Mouse (Mus musculus): ENCODE measurements at regions not wholly inside any gene's neighbourhood (a gene's known extent, or its start where the extent isn't known, plus 50 kb on each side); places are given as distances from the start of the nearest gene placed in this dataset.

DNA sequence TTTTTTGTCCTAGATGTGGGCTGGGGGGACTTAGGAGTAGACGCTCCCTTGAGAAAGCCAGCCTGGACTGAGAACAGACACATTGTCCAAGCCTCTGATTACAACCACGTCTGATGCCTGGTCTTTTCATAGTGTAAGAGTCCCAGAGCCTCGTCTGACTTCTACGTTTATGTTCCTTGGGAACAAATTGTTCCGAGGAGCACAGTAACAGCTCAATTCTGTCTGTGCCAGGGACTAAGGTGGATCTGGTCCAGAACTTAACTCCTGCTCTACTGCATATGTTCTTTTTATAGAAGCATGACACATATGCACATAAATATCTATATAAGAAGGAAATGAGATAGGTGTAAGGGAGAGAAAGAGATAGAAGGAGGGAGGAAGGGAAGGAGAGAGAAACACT is 537.2 kb upstream of the Kdm8 start:
- WGBS = 37% methylated on average over 5 of the region's 5 CpGs
- Histone ChIP-seq H3K4me2 (replicated peaks) (no peak overlapping the region), H3K9me3 (no peaks in the 10 kb centered on the region), H3K4me3 (no peak overlapping the region), H3K27ac (replicated peaks) (no peak overlapping the region), H3K36me3 (no peaks in the 10 kb centered on the region), H3K4me1 (peaks cover 9% of the 10 kb centered on the region), H3K9ac (replicated peaks) (no peak overlapping the region), H3K27me3 (no peaks in the 10 kb centered on the region)
- ATAC-seq (replicated peaks) = no peak

DNA sequence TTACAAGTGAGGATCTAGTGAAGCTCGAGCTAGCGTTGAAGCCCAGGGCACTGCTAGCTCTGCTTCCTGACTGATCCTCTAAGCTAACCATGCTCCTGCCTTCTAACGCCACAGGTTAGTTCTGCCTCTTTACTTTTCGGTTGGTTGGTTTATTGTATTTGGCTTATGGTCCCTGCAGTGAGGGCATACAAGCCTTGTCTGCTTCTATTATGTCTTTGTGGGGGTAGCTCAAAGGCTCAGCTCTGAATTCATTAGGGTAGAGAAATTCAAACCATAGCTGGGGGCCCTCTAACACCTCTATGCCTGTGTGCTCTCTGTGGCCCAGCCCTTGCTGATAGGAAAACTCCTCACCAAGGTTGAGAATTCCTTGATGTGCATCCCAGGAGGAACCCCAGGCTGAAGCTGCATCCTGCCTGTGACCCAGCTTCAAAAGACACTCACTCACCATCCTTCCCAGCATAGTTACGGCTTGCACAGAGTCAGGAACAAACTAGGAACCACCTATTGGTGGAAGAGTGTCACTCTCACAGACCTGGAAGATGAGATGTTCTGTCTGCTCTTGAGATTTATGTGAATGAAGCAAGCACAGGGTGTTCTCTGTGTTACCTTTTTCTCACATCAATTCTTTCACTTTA is 536.7 kb upstream of the Kdm8 start:
- Histone ChIP-seq H3K9me3 (no peaks in the 10 kb centered on the region), H3K27ac (replicated peaks) (no peak overlapping the region), H3K27me3 (no peaks in the 10 kb centered on the region), H3K9ac (replicated peaks) (no peak overlapping the region), H3K4me3 (no peak overlapping the region), H3K4me2 (replicated peaks) (no peak overlapping the region), H3K36me3 (no peaks in the 10 kb centered on the region), H3K4me1 (peaks cover 9% of the 10 kb centered on the region)
- WGBS = 20% methylated on average over 5 of the region's 5 CpGs
- no peak for ATAC-seq (replicated peaks)

DNA sequence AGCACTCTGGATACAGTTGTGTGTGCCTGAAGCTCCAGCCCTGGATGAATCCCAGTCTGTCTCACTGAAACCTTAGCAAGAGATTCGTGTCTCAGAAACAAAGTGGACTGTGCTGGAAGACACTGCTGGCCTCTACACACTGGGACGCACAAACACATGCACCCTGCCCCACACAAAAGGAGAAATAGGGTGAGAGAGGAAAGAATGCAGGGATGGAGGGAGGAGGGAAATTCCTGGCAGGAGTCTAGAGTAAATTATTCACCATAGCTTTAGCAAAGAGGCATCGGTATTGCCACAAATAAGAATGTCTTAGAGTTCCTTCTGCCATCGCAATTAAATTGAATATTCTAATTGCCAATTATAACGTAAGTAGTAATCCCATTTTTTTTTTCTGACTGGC is 530.4 kb upstream of the Kdm8 start:
- 25% methylated on average over 5 of the region's 5 CpGs for WGBS
- Histone ChIP-seq H3K4me2 (replicated peaks) (no peak overlapping the region), H3K27ac (replicated peaks) (no peak overlapping the region)

DNA sequence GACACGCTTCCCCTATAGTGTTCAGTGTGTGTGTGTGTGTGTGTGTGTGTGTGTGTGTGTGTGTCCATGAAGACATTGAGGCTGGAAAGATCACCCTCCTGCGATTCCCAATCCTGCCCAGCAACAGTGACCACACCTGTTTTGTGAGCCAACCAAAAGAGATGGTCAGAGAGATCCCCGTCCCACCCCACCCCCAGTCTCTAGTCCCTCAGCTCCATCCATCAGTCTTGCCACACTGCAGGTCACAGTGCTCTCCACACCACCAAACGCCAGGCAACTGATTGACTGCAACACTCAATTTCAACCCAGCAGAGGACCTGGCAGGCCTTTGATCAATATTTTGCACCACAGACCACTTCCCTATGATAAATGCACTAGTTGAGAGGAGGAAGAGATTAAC is 530.0 kb upstream of the Kdm8 start:
- Histone ChIP-seq H3K9me3 (no peaks in the 10 kb centered on the region), H3K4me3 (no peak overlapping the region), H3K27ac (replicated peaks) (no peak overlapping the region), H3K4me1 (peaks cover 13% of the 10 kb centered on the region), H3K4me2 (replicated peaks) (no peak overlapping the region), H3K36me3 (no peaks in the 10 kb centered on the region), H3K27me3 (no peaks in the 10 kb centered on the region), H3K9ac (replicated peaks) (no peak overlapping the region)
- ATAC-seq (replicated peaks) = no peak
- WGBS = 59% methylated on average over 4 of the region's 4 CpGs

More for the DNA sequence above, 530.4 kb upstream of the Kdm8 start:
- peaks cover 13% of the 10 kb centered on the region for H3K4me1 ChIP-seq
- no peaks in the 10 kb centered on the region for H3K9me3 ChIP-seq
- no peaks in the 10 kb centered on the region for H3K36me3 ChIP-seq
- no peak overlapping the region for H3K9ac ChIP-seq (replicated peaks)
- H3K4me3 ChIP-seq = no peak overlapping the region
- no peak; the same call in 1 of the 2 replicates for ATAC-seq (replicated peaks)
- no peaks in the 10 kb centered on the region for H3K27me3 ChIP-seq

DNA sequence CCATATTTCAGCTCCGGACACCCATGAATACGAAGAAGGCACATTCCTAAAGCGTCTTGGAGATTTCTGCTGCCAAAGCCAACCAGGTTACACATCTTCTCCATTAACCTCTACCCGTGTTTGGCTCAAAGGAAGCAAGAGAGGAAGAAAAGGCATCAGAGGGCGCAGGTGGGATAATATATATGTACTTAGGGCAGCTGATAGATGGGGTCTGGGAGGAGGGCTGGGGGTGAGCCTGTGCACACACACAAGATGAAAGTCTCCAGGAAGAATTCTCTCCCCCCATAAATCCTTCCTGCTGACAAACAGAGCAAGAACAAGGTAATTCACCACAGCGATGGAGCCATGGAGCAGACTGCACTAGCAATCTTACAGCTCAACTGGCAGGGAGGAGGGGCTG is 529.5 kb upstream of the Kdm8 start:
- Histone ChIP-seq H3K27ac (replicated peaks) (no peak overlapping the region), H3K36me3 (no peaks in the 10 kb centered on the region), H3K27me3 (no peaks in the 10 kb centered on the region), H3K4me3 (no peak overlapping the region), H3K9me3 (no peaks in the 10 kb centered on the region), H3K4me2 (replicated peaks) (no peak overlapping the region), H3K9ac (replicated peaks) (no peak overlapping the region), H3K4me1 (peaks cover 13% of the 10 kb centered on the region)
- 75% methylated on average over 6 of the region's 6 CpGs for WGBS
- no peak for ATAC-seq (replicated peaks)

DNA sequence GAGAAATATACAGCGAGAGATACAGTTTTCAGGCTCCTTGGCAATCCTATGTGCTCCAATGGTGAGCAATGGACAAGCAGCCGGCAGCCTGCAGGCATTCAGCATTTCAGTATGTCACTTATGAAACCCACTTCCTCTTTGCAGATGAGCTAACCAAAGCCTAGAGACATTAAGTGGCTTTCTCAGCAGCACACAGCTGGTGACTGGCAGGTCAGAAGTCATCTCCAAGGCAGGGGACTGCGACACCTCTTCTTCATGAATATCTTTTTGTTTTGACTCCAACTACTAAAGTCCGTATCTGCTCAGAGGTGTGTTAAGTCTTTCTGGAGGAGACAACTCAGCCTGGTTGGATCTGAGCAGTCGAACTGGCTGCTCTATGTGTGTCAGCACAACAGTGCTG is 528.8 kb upstream of the Kdm8 start:
- WGBS = 79% methylated on average over 5 of the region's 5 CpGs
- no peak for ATAC-seq (replicated peaks)
- no peak overlapping the region for H3K9ac ChIP-seq (replicated peaks)

DNA sequence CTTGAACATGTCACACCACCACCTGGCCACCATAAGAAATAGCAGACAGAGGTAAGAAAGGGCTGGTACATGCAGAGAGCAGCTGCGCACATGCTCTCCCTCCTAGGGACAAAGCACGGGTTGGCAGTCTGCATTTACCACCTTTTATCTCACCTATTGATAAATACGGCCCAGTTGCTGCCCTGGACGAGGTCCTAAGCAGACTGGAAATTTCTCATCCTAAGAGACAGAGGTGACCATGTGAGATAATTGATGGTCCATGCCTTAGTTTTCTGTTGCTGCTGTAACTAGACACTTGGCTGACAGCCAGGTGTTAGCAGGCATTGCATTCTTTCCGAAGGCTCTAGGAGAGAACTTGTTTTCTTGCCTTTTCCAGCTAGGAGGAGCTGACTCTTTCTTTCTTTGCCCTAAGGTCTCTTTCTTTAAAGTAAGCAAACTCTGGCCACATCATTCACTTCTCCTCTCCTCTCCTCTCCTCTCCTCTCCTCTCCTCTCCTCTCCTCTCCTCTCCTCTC is 526.8 kb upstream of the Kdm8 start:
- H3K4me2 ChIP-seq (replicated peaks) = no peak overlapping the region
- H3K27ac ChIP-seq (replicated peaks) = no peak overlapping the region
- no peak overlapping the region for H3K9ac ChIP-seq (replicated peaks)
- H3K9me3 ChIP-seq = no peaks in the 10 kb centered on the region
- H3K27me3 ChIP-seq = no peaks in the 10 kb centered on the region
- ATAC-seq (replicated peaks) = no peak
- peaks cover 13% of the 10 kb centered on the region for H3K4me1 ChIP-seq
- H3K4me3 ChIP-seq = no peak overlapping the region
- no peaks in the 10 kb centered on the region for H3K36me3 ChIP-seq
- 35% methylated on average over 5 of the region's 5 CpGs for WGBS

More for the DNA sequence above, 528.8 kb upstream of the Kdm8 start:
- Histone ChIP-seq H3K4me1 (peaks cover 13% of the 10 kb centered on the region), H3K36me3 (no peaks in the 10 kb centered on the region), H3K9me3 (no peaks in the 10 kb centered on the region), H3K27me3 (no peaks in the 10 kb centered on the region), H3K27ac (replicated peaks) (no peak overlapping the region), H3K4me2 (replicated peaks) (no peak overlapping the region), H3K4me3 (no peak overlapping the region)

DNA sequence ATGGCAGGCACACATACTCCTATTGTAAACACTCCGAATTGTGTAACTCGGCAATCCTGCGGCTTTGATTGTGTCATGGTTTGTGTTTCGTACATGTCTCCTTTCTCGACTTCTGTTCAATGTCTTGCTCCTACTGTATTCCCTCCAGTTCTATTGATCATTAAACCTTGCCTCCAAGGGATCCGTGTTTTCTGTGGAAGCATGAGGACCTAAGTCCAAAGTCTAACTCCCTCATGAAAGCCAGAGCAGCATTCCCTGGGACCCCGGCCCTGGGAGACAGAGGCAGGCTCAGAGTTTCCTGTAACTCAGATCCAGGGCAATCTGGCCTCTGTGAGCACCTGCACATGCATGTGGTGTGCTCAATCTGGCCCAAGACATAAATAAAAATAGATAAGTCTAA is 521.7 kb upstream of the Kdm8 start:
- Histone ChIP-seq H3K9me3 (no peaks in the 10 kb centered on the region), H3K9ac (replicated peaks) (no peak overlapping the region), H3K27ac (replicated peaks) (no peak overlapping the region), H3K36me3 (no peaks in the 10 kb centered on the region), H3K4me3 (no peak overlapping the region), H3K4me1 (no peaks in the 10 kb centered on the region), H3K4me2 (replicated peaks) (no peak overlapping the region), H3K27me3 (no peaks in the 10 kb centered on the region)
- 86% methylated on average over 7 of the region's 7 CpGs for WGBS
- no peak for ATAC-seq (replicated peaks)

DNA sequence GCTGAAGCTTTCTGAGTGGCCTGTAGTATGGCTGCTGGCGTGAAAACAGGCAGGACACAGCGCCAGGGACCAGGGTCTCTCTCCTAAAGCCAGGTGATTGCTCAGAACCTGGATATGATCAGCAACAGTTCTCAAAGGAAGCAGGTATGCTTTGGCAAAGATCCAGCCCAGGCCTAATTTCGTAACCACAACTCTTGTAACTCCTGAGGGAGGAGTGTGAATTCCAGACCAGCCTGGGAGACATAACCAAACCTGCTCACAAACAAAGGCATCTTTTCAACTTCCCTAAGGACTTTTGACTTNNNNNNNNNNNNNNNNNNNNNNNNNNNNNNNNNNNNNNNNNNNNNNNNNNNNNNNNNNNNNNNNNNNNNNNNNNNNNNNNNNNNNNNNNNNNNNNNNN is 510.9 kb upstream of the Kdm8 start:
- Histone ChIP-seq H3K9me3 (no peaks in the 10 kb centered on the region), H3K4me2 (replicated peaks) (no peak overlapping the region), H3K9ac (replicated peaks) (no peak overlapping the region), H3K4me3 (no peak overlapping the region), H3K36me3 (no peaks in the 10 kb centered on the region), H3K4me1 (peaks cover 8% of the 10 kb centered on the region), H3K27me3 (no peaks in the 10 kb centered on the region), H3K27ac (replicated peaks) (no peak overlapping the region)
- 90% methylated on average over 3 of the region's 3 CpGs for WGBS
- no peak for ATAC-seq (replicated peaks)

DNA sequence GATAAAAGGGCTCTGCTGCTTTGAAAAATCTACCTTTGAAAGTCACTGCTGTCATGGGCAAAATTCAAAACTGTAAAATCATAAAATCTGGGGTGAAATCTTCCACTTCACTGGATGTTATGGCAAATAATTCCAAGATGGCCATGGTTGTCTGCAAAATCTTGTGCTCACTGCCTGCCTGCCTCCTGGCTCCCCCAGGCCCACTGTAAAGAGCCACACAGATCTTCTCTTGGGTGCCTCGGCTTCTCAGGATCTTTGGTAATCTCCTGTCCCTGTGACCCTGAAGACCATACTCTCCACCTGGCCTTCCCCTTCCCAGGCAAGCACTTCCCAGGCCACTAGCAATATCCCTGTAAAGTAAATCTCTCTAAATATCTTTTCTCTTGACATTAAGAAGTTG is 505.1 kb upstream of the Kdm8 start:
- no peaks in the 10 kb centered on the region for H3K27me3 ChIP-seq

DNA sequence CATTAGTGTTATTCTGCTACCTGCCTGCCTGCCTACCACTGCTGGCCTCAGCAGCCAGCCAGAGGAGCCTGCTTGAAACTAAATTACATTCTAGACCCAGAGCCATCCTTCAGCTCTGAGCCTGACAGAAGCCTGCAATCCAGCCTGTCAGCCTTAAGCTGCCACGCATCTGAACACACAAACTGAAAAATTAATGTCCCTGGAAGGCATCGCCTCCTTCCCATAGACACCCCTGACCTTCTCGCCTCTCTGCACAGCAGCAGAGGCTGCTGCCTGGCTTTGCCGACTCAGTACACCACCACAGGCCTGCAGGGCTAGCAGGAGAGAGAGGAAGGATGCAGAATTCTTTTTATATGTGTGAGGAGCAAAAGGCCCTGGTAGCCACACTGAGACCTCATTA is 502.9 kb upstream of the Kdm8 start:
- no peak overlapping the region for H3K4me2 ChIP-seq (replicated peaks)
- H3K36me3 ChIP-seq = no peaks in the 10 kb centered on the region
- H3K27ac ChIP-seq (replicated peaks) = no peak overlapping the region
- no peak overlapping the region for H3K9ac ChIP-seq (replicated peaks)
- no peak overlapping the region for H3K4me3 ChIP-seq
- no peak for ATAC-seq (replicated peaks)
- no peaks in the 10 kb centered on the region for H3K27me3 ChIP-seq
- 84% methylated on average over 4 of the region's 4 CpGs for WGBS
- no peaks in the 10 kb centered on the region for H3K4me1 ChIP-seq
- H3K9me3 ChIP-seq = no peaks in the 10 kb centered on the region

More for the DNA sequence above, 505.1 kb upstream of the Kdm8 start:
- Histone ChIP-seq H3K36me3 (no peaks in the 10 kb centered on the region), H3K9me3 (no peaks in the 10 kb centered on the region), H3K4me3 (no peak overlapping the region), H3K9ac (replicated peaks) (no peak overlapping the region), H3K4me1 (peaks cover 8% of the 10 kb centered on the region), H3K4me2 (replicated peaks) (no peak overlapping the region), H3K27ac (replicated peaks) (no peak overlapping the region)
- 94% methylated on average over 1 of the region's 1 CpGs for WGBS
- ATAC-seq (replicated peaks) = no peak

DNA sequence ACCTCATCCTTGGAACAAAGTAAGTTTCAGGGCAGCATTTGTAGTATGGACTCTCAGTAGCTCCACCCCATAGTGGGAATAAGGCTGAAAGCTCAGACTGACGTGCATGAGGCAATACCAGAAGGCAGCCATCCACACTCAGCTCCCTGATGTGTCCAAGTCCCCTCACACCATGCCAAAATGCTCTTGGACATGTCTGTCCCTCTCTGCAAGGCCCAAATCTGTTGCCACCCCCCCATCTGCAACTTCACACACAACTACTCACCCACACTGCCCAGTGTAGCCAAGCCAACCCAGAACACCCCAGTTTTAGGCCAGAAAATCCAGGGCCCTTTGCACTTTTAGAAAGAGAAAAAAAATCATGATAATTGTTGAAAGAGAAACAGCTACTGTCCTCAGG is 498.1 kb upstream of the Kdm8 start:
- no peak for ATAC-seq (replicated peaks)
- no peaks in the 10 kb centered on the region for H3K9me3 ChIP-seq
- WGBS = 68% methylated on average over 1 of the region's 1 CpGs
- no peak overlapping the region for H3K9ac ChIP-seq (replicated peaks)
- H3K27ac ChIP-seq (replicated peaks) = no peak overlapping the region
- H3K4me3 ChIP-seq = no peak overlapping the region
- no peaks in the 10 kb centered on the region for H3K4me1 ChIP-seq
- H3K36me3 ChIP-seq = no peaks in the 10 kb centered on the region
- no peak overlapping the region for H3K4me2 ChIP-seq (replicated peaks)
- no peaks in the 10 kb centered on the region for H3K27me3 ChIP-seq

DNA sequence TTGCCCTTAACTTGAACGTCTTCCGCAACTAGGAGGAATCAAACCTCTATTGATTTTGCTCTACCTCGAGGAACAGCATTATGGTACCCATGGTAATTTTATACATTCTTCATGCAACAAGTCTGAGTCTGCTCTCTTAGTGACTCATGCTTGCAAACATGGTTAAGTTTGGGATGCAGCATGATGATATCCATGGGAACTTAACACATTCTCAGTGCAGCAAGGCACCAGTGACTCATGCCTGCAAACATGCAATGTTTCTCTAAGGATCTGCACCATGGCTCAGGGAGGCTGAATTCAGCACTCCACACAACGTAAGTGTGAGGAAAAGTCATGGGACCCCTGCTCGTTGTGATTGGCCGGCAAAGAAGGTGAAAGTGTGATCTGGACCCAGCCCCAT is 487.1 kb upstream of the Kdm8 start:
- no peak for ATAC-seq (replicated peaks)
- 90% methylated on average over 6 of the region's 6 CpGs for WGBS
- H3K9me3 ChIP-seq = no peaks in the 10 kb centered on the region
- no peak overlapping the region for H3K4me2 ChIP-seq (replicated peaks)
- no peak overlapping the region for H3K4me3 ChIP-seq
- no peak overlapping the region for H3K27ac ChIP-seq (replicated peaks)
- no peaks in the 10 kb centered on the region for H3K27me3 ChIP-seq
- no peaks in the 10 kb centered on the region; the same call in none of the 2 replicates for H3K4me1 ChIP-seq
- no peak overlapping the region for H3K9ac ChIP-seq (replicated peaks)
- no peaks in the 10 kb centered on the region for H3K36me3 ChIP-seq

All from forebrain, embryonic 15.5 days (tissue).